Mouse (Mus musculus): Measurements from ENCODE around the gene Tnfrsf9.

- TF ChIP-seq EP300 (IDR thresholded peaks at IDR 0.05; ENCODE audit: low read depth) (no peak), CTCF (IDR thresholded peaks at IDR 0.05; ENCODE audit: low read depth) (no peak)
Observed at GRCm38 (mm10) chr4:150879631-150880030, 34.7 kb upstream of the Tnfrsf9 start.
